Mouse (Mus musculus) cortical plate, adult 2 months (tissue): ENCODE measurements around the gene Bbs7. TPM values are rescaled to one million over a fixed set of nuclear protein-coding genes. Genes with fewer than 3 reads are reported as not detected.
A peak's percentile ranks its signal among the peaks of the same experiment; 100 is the strongest.

Experiments
- H3K27ac ChIP-seq: fragments of 200-500 bp; 2 replicates; pipeline ENCODE4 v1.5.1; 2012; ENCODE audit warnings: low read length, control low read depth, inconsistent platforms; ENCODE audit not compliant: insufficient read depth
- H3K4me1 ChIP-seq: fragments of 200-500 bp; 2 replicates; pipeline ENCODE4 v1.6.1; 2011; ENCODE audit warnings: low read length; ENCODE audit not compliant: control insufficient read depth, insufficient read depth
- H3K4me3 ChIP-seq: fragments of 200-500 bp; 2 replicates; pipeline ENCODE4 v1.5.1; 2011; ENCODE audit warnings: mild to moderate bottlenecking, low read length, control low read depth; ENCODE audit not compliant: insufficient read depth
- CTCF ChIP-seq: fragments of 200-500 bp; IDR thresholded peaks from 2 replicates; pipeline ENCODE4 v1.5.1; 2011; ENCODE audit warnings: mild to moderate bottlenecking, control low read depth, low read length; ENCODE audit not compliant: insufficient read depth; ENCODE audit errors: extremely low read depth
- POLR2A ChIP-seq: fragments of 200-500 bp; IDR thresholded peaks from 2 replicates; pipeline ENCODE4 v1.6.1; 2011; ENCODE audit warnings: mild to moderate bottlenecking, low read length, control low read depth; ENCODE audit not compliant: insufficient read depth; ENCODE audit errors: extremely low read depth
- polyA plus RNA-seq: library from polyadenylated mRNA; depleted of rRNA; stranded (reverse); fragments of >200 nt; gene quantifications from 2 replicates; pipeline ENCODE4 v1.2.3, GENCODE M21; 2012; rRNA removed

Bbs7 gene
- polyA plus RNA-seq, 1 experiment, result 16.4 TPM

DNA sequence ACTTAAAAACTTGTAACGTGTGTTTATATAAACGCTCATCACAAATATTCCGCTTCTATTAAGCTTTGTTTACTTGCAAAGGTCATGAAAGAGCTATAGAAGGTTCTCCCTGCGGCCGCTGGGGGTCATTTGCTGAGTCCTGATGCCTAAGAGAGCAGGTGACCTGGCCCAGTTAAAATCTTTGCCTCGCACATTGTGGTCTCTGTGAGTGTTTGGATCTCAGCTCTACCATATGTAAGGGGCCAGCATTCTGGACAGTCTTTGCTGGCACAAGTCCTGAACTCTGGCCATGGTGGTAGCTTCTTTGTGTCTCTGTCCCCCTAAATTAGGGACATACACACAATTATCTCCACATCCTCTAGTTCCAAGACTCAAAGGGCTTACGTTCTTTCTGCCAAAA is 80.5 kb downstream of the Bbs7 start:
- no peak overlapping the region for H3K27ac ChIP-seq
- no peak for TF ChIP-seq POLR2A
- TF ChIP-seq CTCF, result no peak
- H3K4me3 ChIP-seq, result no peak overlapping the region
- H3K4me1 ChIP-seq, result peaks cover 8% of the 10 kb centered on the region

DNA sequence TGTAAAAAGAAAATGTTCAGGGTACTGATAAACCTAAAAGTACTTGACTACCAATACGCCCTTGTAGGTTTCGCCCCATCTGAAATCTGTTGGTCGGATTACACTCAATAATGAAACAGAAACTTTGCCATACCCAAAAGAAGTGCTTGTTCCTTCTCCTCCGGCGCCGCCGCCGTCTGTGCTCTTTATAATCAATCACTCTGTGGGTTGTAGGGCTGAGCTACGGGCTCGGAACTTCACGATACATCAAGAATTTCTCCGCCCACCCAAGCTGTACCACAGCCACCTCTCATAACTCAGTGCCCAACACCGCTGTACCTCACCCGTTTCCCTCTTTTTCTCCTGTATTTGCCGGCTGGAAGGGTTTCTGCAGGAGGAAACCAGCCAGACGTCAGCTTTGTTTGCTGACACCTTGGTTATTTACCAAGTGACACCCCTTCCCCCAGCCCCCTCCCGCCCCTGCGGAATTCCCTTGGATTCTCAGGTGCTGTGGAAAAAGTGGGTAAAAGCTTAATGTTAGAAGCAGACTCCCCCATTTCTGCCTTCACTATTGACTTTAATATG is 81.2 kb downstream of the Bbs7 start:
- H3K4me3 ChIP-seq, result peak overlapping the region; percentile 5; the same call in 1 of the 2 replicates
- H3K4me1 ChIP-seq, result peaks cover 4% of the 10 kb centered on the region
- TF ChIP-seq POLR2A, result 0 out of 2 replicates have a peak, but pooled peaks have one; percentile 16
- TF ChIP-seq CTCF, result no peak
- H3K27ac ChIP-seq, result no peak overlapping the region

DNA sequence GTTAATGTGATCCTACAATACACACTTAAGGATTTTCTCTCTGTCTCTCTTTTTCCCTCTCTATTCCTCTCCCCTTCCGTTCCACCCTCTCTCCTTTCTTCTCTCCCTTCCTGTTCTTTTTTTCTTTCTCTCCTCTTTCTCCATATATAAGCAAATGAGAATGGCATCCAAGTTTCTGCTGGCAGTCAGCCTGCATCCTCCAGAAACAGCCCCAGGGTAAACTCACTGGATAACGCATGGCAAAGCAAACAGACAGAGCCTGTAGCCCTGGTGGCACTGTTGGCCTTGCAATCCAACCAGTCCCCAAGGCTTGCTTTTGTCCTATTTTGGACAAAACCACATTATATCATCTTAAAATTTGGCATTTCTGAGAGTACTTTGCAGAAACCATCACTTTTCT is 82.0 kb downstream of the Bbs7 start:
- Histone ChIP-seq H3K27ac (peak overlapping the region; percentile 79), H3K4me3 (no peak overlapping the region), H3K4me1 (peaks cover 4% of the 10 kb centered on the region)
- TF ChIP-seq POLR2A (no peak), CTCF (no peak)

DNA sequence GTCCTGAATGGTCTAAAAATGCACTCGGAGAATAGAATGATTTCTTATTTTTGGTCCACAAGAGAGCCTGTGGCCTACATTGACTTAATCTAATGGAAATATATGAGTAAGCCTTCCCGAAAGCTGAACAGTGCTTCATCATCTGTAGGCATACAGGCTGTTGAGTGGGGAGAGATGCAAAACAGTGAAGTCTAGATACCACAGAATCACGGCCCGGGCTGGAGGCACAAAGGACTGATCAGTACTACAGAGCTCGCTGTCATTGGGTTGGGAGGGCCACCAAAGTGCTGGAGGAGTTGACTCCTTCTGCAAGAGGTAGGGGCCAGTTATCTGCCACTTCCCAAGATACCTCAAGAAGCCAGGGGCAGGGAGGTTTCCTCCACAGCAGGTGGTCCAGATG is 82.5 kb downstream of the Bbs7 start:
- peaks cover 4% of the 10 kb centered on the region for H3K4me1 ChIP-seq
- H3K27ac ChIP-seq, result peak overlapping the region; percentile 79
- no peak overlapping the region for H3K4me3 ChIP-seq
- TF ChIP-seq POLR2A, result no peak
- TF ChIP-seq CTCF, result no peak

DNA sequence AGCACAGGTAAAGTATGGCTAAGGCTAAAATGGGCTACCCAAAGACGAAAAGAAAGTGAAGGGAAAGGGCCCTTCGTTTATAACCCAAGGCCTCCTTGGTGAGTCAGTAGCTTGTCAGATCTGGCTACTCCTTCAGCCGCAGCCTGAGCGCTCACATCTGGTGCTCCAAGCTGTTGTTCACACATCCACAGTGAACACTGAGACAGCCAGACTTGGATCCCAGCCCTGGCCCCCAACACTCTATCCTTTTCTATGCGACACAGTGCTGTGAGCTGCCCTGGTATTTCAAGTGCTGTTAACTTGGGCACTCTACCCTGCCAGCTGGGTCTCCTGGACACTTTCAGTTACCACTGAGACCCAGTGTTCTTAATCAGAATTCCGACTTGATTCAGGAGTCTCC is 82.9 kb downstream of the Bbs7 start:
- H3K27ac ChIP-seq, result no peak overlapping the region
- H3K4me3 ChIP-seq, result no peak overlapping the region
- peaks cover 4% of the 10 kb centered on the region for H3K4me1 ChIP-seq
- TF ChIP-seq POLR2A, result no peak
- TF ChIP-seq CTCF, result no peak

DNA sequence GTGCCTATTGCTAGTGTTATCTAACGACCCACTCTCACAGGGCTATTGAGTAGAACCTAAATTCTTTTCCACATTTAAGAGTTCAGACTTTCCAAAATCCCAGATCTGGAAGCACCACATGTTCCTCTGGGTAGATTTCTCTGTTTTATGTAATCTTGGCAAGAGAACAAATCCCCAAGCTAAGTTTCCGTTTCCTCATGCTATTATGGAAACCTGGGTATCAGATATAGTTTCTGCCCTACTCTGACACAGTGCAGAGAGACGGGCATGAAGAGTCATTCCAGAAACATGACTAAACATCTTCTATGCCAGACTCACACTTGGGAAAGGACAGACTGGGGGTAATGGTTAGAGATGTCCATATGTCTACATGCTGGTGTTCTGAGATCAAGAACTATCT is 88.8 kb downstream of the Bbs7 start:
- H3K4me3 ChIP-seq, result no peak overlapping the region

More for the DNA sequence above, 88.8 kb downstream of the Bbs7 start:
- TF ChIP-seq CTCF, result no peak
- TF ChIP-seq POLR2A, result no peak
- no peak overlapping the region for H3K27ac ChIP-seq
- peaks cover 3% of the 10 kb centered on the region; the same call in 1 of the 2 replicates for H3K4me1 ChIP-seq

Other genes starting within 250 kb of the Bbs7 start
- gene Anxa5, start 137.6 kb downstream of the Bbs7 start, polyA plus RNA-seq, result 99.2 and 118 TPM in 2 replicates
- 0.15 and 0.23 TPM in 2 replicates for gene 1810062G17Rik, start 137.5 kb downstream of the Bbs7 start, polyA plus RNA-seq
- 37.6 and 38.9 TPM in 2 replicates for gene Gm11549, start 91.7 kb downstream of the Bbs7 start, polyA plus RNA-seq
- gene Exosc9, start 60.9 kb downstream of the Bbs7 start, polyA plus RNA-seq, result 35.0 and 35.8 TPM in 2 replicates
- gene Ccna2, start 41.3 kb downstream of the Bbs7 start, polyA plus RNA-seq, result 3.3 and 4.0 TPM in 2 replicates
- 15.9 and 17.2 TPM in 2 replicates for gene Trpc3, start 76.7 kb upstream of the Bbs7 start, polyA plus RNA-seq
- gene 4932438A13Rik, start 249.6 kb upstream of the Bbs7 start, polyA plus RNA-seq, result 48.3 and 50.5 TPM in 2 replicates